Mouse (Mus musculus) liver, embryonic 13.5 days (tissue): ENCODE measurements around the gene Plscr5. TPM values are rescaled to one million over a fixed set of nuclear protein-coding genes. Genes with fewer than 3 reads are reported as not detected.

Source experiments
- ATAC-seq: fragments of 200-750 bp; cut with Nextera tagmentation; 2 replicates; pipeline ENCODE4 v1.8.0; 2017; ENCODE audit warnings: low read depth, mild to moderate bottlenecking, moderate number of reproducible peaks, moderate library complexity
- DNase-seq: peaks from one replicate; pipeline ENCODE4 v3.0.0; 2022
- H3K27ac ChIP-seq: fragments of 300-500 bp; sonication (generic); 2 replicates; pipeline ENCODE4 v1.5.1; 2015; ENCODE audit warnings: moderate library complexity, mild to moderate bottlenecking, inconsistent platforms
- H3K27me3 ChIP-seq: fragments of 300-500 bp; sonication (generic); 2 replicates; pipeline ENCODE4 v1.6.1; 2015; ENCODE audit warnings: mild to moderate bottlenecking, inconsistent platforms
- H3K36me3 ChIP-seq: fragments of 300-500 bp; sonication (generic); 2 replicates; pipeline ENCODE4 v1.6.1; 2015; ENCODE audit warnings: mild to moderate bottlenecking, inconsistent platforms
- H3K4me1 ChIP-seq: fragments of 300-500 bp; sonication (generic); replicated peaks from 2 replicates; pipeline ENCODE4 v1.6.1; 2015; ENCODE audit warnings: inconsistent platforms
- H3K4me2 ChIP-seq: fragments of 300-500 bp; sonication (generic); 2 replicates; pipeline ENCODE4 v1.6.1; 2015; ENCODE audit warnings: inconsistent platforms, mild to moderate bottlenecking, moderate library complexity
- H3K4me3 ChIP-seq: fragments of 300-500 bp; sonication (generic); replicated peaks from 2 replicates; pipeline ENCODE4 v1.5.1; 2015; ENCODE audit warnings: mild to moderate bottlenecking, inconsistent platforms
- H3K9ac ChIP-seq: fragments of 300-500 bp; sonication (generic); 2 replicates; pipeline ENCODE4 v1.6.1; 2015; ENCODE audit warnings: mild to moderate bottlenecking, inconsistent platforms
- H3K9me3 ChIP-seq: fragments of 300-500 bp; sonication (generic); replicated peaks from 2 replicates; pipeline ENCODE4 v1.6.1; 2016; ENCODE audit warnings: inconsistent platforms
- WGBS: fragments of 180-500 bp; shearing (Covaris S2); methylation state at CpG from one replicate; pipeline ENCODE4 v1.1.7; 2015; ENCODE audit not compliant: insufficient replicate concordance; 5-methylcytosine and 5-hydroxymethylcytosine counted together
- polyA plus RNA-seq: library from polyadenylated mRNA; unstranded; fragments of >200 nt; fragmentation: Nextera tagmentation; extraction: Ambion mirVana; gene quantifications from 2 replicates; pipeline ENCODE4 v1.2.1, GENCODE M21; 2015

The Plscr5 gene
- polyA plus RNA-seq, 1 experiment from 2014 or later = not detected

- H3K27ac ChIP-seq = no peak overlapping the region
These were observed 36.4 kb downstream of the Plscr5 start for GRCm38 (mm10) chr9:92228867-92229832.

DNA sequence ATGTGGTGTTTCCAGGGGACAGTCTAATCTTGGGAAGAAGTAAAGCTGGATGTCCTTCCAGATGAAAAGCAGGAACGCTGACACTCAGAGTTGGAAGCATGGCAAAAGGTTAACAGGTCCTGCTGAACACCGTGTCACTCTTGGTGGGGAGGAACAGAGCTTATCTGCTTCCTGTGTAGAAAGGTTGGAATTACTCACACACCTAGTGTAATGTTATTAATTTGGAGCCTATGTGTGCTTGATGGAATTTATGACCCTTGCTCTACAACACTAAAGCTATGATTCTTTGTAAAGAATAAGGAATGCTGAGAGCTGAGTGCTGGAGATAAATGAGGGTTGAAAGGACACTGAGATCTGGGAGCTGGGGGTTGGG, 37.1 kb downstream of the Plscr5 start:
- WGBS = 35% methylated on average over 2 of the region's 2 CpGs

More at GRCm38 (mm10) chr9:92228867-92229832, 36.4 kb downstream of the Plscr5 start:
- no peaks in the 10 kb centered on the region for H3K36me3 ChIP-seq
- DNase-seq (no peak), ATAC-seq (no peak)
- H3K4me3 ChIP-seq = no peak overlapping the region
- H3K9me3 ChIP-seq = no peaks in the 10 kb centered on the region
- 64% methylated on average over 16 of the region's 16 CpGs for WGBS
- no peak overlapping the region for H3K4me2 ChIP-seq
- peaks cover 3% of the 10 kb centered on the region; the same call in 1 of the 2 replicates for H3K4me1 ChIP-seq
- no peak overlapping the region for H3K9ac ChIP-seq
- no peaks in the 10 kb centered on the region for H3K27me3 ChIP-seq

DNA sequence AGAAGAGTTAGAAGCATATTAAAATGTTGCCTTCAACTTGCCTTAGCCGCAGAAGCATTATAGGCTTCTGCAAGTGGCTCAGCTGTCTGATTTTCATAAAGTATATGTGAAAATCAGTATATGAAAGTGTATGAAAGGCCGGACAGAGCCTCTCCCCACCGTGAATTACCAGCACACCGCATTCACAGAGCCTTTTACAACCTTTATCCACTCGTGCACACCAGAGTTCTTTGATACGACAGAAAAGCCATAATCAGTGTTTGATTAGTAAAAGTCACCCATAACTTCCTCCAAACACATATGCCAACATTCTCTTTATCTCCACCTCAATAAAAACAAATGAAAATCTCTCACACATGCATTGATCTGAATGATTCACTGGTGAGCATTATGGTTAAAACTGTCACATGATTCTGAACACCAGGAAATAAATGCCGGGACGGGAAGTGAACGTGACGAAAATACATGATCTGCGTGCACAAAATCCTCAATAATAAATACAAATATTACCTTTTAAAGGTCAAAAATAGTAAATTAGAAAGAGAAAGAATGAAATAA, 42.2 kb downstream of the Plscr5 start:
- Histone ChIP-seq H3K4me1 (no peaks in the 10 kb centered on the region; the same call in 1 of the 2 replicates), H3K27ac (no peak overlapping the region), H3K4me2 (no peak overlapping the region), H3K27me3 (no peaks in the 10 kb centered on the region), H3K9ac (no peak overlapping the region), H3K4me3 (no peak overlapping the region), H3K36me3 (no peaks in the 10 kb centered on the region), H3K9me3 (no peaks in the 10 kb centered on the region)
- WGBS = 76% methylated on average over 11 of the region's 11 CpGs
- ATAC-seq (no peak), DNase-seq (no peak)

More for the DNA sequence above, 37.1 kb downstream of the Plscr5 start:
- no peaks in the 10 kb centered on the region for H3K9me3 ChIP-seq
- H3K27ac ChIP-seq = no peak overlapping the region
- H3K4me3 ChIP-seq = no peak overlapping the region
- ATAC-seq (no peak), DNase-seq (no peak)
- H3K4me1 ChIP-seq = peaks cover 3% of the 10 kb centered on the region; the same call in 1 of the 2 replicates
- no peaks in the 10 kb centered on the region for H3K36me3 ChIP-seq
- no peak overlapping the region for H3K9ac ChIP-seq
- H3K4me2 ChIP-seq = no peak overlapping the region
- no peaks in the 10 kb centered on the region for H3K27me3 ChIP-seq

DNA sequence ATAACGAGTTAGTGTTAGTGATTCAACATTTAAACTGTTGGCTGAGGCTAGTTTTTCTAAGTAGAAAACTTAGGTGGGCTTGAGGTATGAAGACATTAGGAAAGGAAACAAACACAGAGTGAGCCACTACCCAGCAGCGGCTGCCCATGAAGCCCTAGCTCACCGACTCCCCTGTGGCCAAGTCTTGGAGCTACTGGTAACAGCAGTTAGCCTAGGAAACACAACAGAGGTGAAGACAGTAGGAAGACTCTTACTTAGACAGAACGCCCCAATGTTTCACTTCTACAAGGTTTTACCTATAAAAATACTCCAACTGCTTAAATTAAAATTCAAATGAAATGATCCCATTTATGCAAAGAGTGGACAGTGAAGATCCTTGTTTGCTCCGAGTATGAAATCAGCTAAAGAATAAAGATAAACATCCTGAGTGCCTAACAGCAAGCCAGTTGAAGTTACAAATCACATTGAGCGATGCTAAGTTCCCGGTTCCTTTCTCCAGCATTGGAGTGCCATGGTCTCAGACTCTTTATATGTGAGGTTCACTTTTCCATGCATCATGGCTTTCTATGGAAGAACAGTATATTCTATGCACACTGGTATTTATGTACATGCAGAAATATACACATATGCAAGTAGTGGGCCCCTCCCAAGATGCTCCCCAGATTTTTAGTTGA, 56.2 kb downstream of the Plscr5 start:
- Histone ChIP-seq H3K4me2 (no peak overlapping the region), H3K36me3 (no peaks in the 10 kb centered on the region), H3K27ac (no peak overlapping the region), H3K4me3 (no peak overlapping the region), H3K4me1 (peaks cover 20% of the 10 kb centered on the region), H3K9ac (no peak overlapping the region), H3K27me3 (no peaks in the 10 kb centered on the region), H3K9me3 (no peaks in the 10 kb centered on the region)
- DNase-seq (no peak), ATAC-seq (no peak)
- 65% methylated on average over 7 of the region's 7 CpGs for WGBS

- no peak for ATAC-seq
- WGBS = 32% methylated on average over 7 of the region's 7 CpGs
- DNase-seq = no peak
- H3K27ac ChIP-seq = peak within 1 kb of the TSS; percentile 83
- no peaks in the 10 kb centered on the region for H3K36me3 ChIP-seq
- H3K4me1 ChIP-seq = peaks cover 23% of the 10 kb centered on the region
- H3K9ac ChIP-seq = peak within 1 kb of the TSS; percentile 76
- H3K4me2 ChIP-seq = peak within 1 kb of the TSS; percentile 80
- H3K27me3 ChIP-seq = no peaks in the 10 kb centered on the region
- no peaks in the 10 kb centered on the region for H3K9me3 ChIP-seq
- peak within 1 kb of the TSS; percentile 70 for H3K4me3 ChIP-seq
These were observed 56.7 kb downstream of the Plscr5 start, which contains the start of gene Plscr1 for GRCm38 (mm10) chr9:92249447-92249852. Gene Plscr1 (plus strand): TSS chr9:92249750.

DNA sequence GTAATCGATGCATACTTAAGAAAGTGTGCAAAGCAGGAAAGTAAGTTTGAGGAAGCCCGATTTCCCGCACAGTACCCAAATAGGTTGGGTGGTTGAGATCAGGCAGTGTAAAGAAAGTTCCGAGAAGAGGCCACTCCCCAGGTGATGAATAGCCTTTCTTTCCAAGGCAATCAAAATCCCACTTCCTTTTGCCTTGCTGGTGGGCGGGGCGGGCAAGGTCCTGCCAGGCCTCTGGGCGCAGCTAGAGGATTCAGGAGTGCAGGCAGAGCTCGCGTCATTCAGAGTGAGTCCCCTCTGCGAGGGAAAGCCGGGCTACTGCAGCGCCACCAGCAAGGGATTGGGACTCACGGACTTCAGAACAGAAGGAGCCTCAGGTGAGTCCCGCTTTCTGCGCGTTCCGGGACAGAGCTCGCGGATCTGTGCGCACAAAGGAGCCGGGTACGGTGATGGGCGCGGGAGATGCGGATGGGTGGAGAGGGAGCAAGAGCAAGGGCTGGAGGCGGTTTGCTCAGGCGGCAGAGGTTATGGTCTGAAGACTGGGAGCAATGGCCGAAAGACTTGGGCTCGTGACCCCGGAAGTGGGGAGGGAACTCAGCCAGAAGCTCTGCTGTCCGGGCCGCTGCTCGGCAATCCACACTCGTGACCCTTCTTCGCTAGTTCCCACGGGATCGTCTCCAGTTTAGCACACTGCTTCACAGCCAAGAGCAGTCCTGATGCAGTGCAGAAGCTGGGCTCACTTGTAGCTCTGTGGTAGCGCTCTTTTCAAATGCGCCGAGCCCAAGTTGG, 57.4 kb downstream of the Plscr5 start:
- H3K9me3 ChIP-seq = no peaks in the 10 kb centered on the region
- peak overlapping the region; percentile 70 for H3K4me3 ChIP-seq
- peak overlapping the region; percentile 83 for H3K27ac ChIP-seq
- ATAC-seq = peak; percentile 83
- under 1% methylated on average over 40 of the region's 40 CpGs for WGBS
- H3K4me2 ChIP-seq = peak overlapping the region; percentile 80
- no peaks in the 10 kb centered on the region for H3K36me3 ChIP-seq
- DNase-seq = peak; percentile 44
- no peaks in the 10 kb centered on the region for H3K27me3 ChIP-seq
- H3K9ac ChIP-seq = peak overlapping the region; percentile 76
- H3K4me1 ChIP-seq = peaks cover 28% of the 10 kb centered on the region

DNA sequence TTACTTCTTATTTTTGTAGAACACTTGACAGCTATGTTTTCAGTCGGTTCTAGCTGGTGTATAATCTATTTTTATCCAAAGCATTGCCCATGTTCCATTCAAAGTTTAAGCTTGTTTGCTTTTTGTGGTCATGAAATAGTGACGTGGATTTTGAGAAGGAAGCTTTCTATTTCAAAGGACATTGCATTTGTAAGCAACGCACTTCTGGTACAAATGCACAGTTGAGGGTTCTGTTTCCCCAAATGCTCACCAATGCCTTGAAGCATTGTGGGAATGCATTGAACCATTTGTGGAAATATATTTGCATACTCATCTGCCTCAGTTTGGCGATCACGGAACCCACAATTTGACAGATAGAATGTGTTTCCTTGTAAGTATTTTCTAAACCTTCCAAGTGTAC, 60.0 kb downstream of the Plscr5 start:
- 0 out of 2 replicates have a peak overlapping the region, but pooled peaks have one; percentile 15 for H3K4me2 ChIP-seq
- H3K36me3 ChIP-seq = no peaks in the 10 kb centered on the region
- DNase-seq = no peak
- H3K9ac ChIP-seq = no peak overlapping the region
- no peak overlapping the region for H3K27ac ChIP-seq
- ATAC-seq = no peak
- no peaks in the 10 kb centered on the region for H3K27me3 ChIP-seq
- H3K4me1 ChIP-seq = peaks cover 30% of the 10 kb centered on the region
- no peak overlapping the region for H3K4me3 ChIP-seq
- WGBS = 49% methylated on average over 5 of the region's 5 CpGs
- no peaks in the 10 kb centered on the region for H3K9me3 ChIP-seq

DNA sequence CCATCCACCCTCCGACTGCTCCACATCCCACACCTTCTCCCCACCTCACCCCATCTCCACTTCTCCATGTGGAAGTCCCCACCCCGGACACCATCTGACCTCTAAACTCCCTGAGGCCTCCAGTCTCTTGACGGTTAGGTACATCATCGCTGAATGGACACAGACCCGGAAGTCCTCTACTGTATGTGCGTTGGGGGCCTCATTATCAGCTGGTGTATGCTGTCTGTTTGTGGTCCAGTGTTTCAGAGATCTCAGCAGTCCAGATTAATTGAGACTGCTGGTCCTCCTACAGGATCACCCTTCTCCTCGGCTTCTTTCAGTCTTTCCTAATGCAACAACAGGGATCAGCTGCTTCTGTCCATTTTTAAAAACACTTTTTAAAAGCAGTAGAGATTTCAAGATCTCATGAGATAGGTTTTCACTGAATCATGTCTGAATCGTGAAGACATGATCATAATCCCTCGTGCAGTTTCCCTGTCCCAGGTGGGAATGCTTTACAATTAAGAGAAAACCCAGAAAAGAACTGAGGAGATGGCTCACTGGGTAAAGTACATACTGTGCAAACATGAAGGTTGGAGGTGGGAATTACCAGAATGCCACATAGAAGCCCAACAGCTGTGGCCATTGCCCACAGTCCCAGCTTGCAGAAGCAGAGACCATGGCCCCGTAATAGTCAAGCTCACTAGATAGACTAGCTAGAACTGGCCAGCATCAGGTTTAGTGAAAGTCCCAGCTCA, 61.0 kb downstream of the Plscr5 start:
- peak overlapping the region; percentile 33 for H3K4me2 ChIP-seq
- H3K27me3 ChIP-seq = no peaks in the 10 kb centered on the region
- H3K4me1 ChIP-seq = peaks cover 30% of the 10 kb centered on the region
- no peaks in the 10 kb centered on the region for H3K36me3 ChIP-seq
- H3K9ac ChIP-seq = no peak overlapping the region
- 0 out of 2 replicates have a peak overlapping the region, but pooled peaks have one; percentile 1 for H3K4me3 ChIP-seq
- 41% methylated on average over 10 of the region's 10 CpGs for WGBS
- 0 out of 2 replicates have a peak, but pooled peaks have one; percentile 21 for ATAC-seq
- no peak for DNase-seq
- no peak overlapping the region for H3K27ac ChIP-seq
- no peaks in the 10 kb centered on the region for H3K9me3 ChIP-seq
